Mouse (Mus musculus) spleen, adult 2 months (tissue): ENCODE data around the gene Amy1.

Experiments used
- CTCF ChIP-seq: fragments of 200-500 bp; IDR thresholded peaks from 2 replicates; pipeline ENCODE4 v1.5.1; 2011; ENCODE audit warnings: mild to moderate bottlenecking, inconsistent platforms; ENCODE audit not compliant: insufficient read depth, insufficient read length, insufficient replicate concordance; ENCODE audit errors: extremely low read depth
- POLR2A ChIP-seq: fragments of 200-500 bp; IDR thresholded peaks from 2 replicates; pipeline ENCODE4 v1.6.1; 2011; ENCODE audit warnings: low read depth, low read length, inconsistent platforms

GRCm38 (mm10) chr3:113639545-113639944 lies 33.0 kb upstream of the Amy1 start:
- TF ChIP-seq CTCF (no peak), POLR2A (no peak)
